Comparison of ENCODE assay signal across 24 mouse cellular contexts in genomic region chr7:78500863-78501262, GRCm38 (mm10).
"Had no signal": no experiment of that assay in that cellular context is flagged by ENCODE, and none has a peak within 500 bp of the region (broad histone marks: within the 10 kb centered on the region; RNA-seq: fewer than 3 reads in every experiment).

No protein-coding gene starts in this region.

- H3K4me3 ChIP-seq: intestine, embryonic 15.5 days; left cerebral cortex, adult 2 months; limb, embryonic 10.5 days; limb, embryonic 13.5 days; liver, embryonic 12.5 days; liver, embryonic 15.5 days; lung, embryonic 15.5 days; megakaryocyte, embryonic 14.5 days; midbrain, embryonic 10.5 days; midbrain, embryonic 13.5 days; myocyte; neural tube, embryonic 13.5 days had no signal

- H3K9me3 ChIP-seq: intestine, embryonic 15.5 days; limb, embryonic 10.5 days; limb, embryonic 13.5 days; liver, embryonic 15.5 days; lung, embryonic 15.5 days; midbrain, embryonic 10.5 days; midbrain, embryonic 13.5 days; neural tube, embryonic 13.5 days had no signal

- H3K27me3 ChIP-seq: intestine, embryonic 15.5 days; liver, embryonic 12.5 days; liver, embryonic 15.5 days; lung, embryonic 15.5 days; megakaryocyte, embryonic 14.5 days; midbrain, embryonic 13.5 days; neural tube, embryonic 13.5 days had no signal

- H3K27ac ChIP-seq: intestine, embryonic 15.5 days; limb, embryonic 10.5 days; limb, embryonic 13.5 days; liver, embryonic 12.5 days; liver, embryonic 15.5 days; lung, embryonic 15.5 days; midbrain, embryonic 10.5 days; midbrain, embryonic 13.5 days; neural tube, embryonic 13.5 days had no signal

- DNase-seq: kidney, adult 11 months; kidney, adult 9 months; kidney, postnatal 14 days; kidney, postnatal 4 days; layer of hippocampus, postnatal 36 days; liver; lung, adult 18-20 months; lung, postnatal 10 days; lung, postnatal 36 days; right cerebral cortex, postnatal 25 days; thymus, postnatal 25 days had no signal

- ATAC-seq: intestine, embryonic 15.5 days; liver, embryonic 12.5 days; midbrain, embryonic 16.5 days had no signal

- H3K9ac ChIP-seq: intestine, embryonic 15.5 days; limb, embryonic 13.5 days; liver, embryonic 12.5 days; liver, embryonic 15.5 days; lung, embryonic 15.5 days; midbrain, embryonic 13.5 days; neural tube, embryonic 13.5 days had no signal

- H3K4me2 ChIP-seq: intestine, embryonic 15.5 days; limb, embryonic 13.5 days; liver, embryonic 12.5 days; liver, embryonic 15.5 days; lung, embryonic 15.5 days; midbrain, embryonic 13.5 days; neural tube, embryonic 13.5 days had no signal

- H3K4me1 ChIP-seq: intestine, embryonic 15.5 days; limb, embryonic 10.5 days; limb, embryonic 13.5 days; liver, embryonic 12.5 days; liver, embryonic 15.5 days; lung, embryonic 15.5 days; megakaryocyte, embryonic 14.5 days; midbrain, embryonic 10.5 days; midbrain, embryonic 13.5 days; neural tube, embryonic 13.5 days had no signal

- H3K36me3 ChIP-seq: intestine, embryonic 15.5 days; limb, embryonic 10.5 days; limb, embryonic 13.5 days; liver, embryonic 12.5 days; liver, embryonic 15.5 days; lung, embryonic 15.5 days; midbrain, embryonic 10.5 days; midbrain, embryonic 13.5 days had no signal
